Mouse (Mus musculus): ENCODE measurements around the gene Rmnd5b. TPM values are rescaled to one million over a fixed set of nuclear protein-coding genes. Genes with fewer than 3 reads are reported as not detected.
"Not testable (repeated sequence)": the region's sequence is repeated elsewhere in the genome, so short reads cannot be mapped to it uniquely, and the experiment has no call there.

The Rmnd5b gene
- total RNA-seq, 2 experiments from 2014 or later: 35.4 to 54.1 TPM

GRCm38 (mm10) chr11:51649889-51650199 is 14.1 kb upstream of the Rmnd5b start:
- no peak for DNase-seq

- DNase-seq: no peak
These were observed 13.6 kb upstream of the Rmnd5b start for GRCm38 (mm10) chr11:51649111-51649888.

- DNase-seq: peak in 1 of 2 experiments; percentile 35
These were observed 12.9 kb upstream of the Rmnd5b start for GRCm38 (mm10) chr11:51648566-51648965.

GRCm38 (mm10) chr11:51646751-51647667 is 11.3 kb upstream of the Rmnd5b start:
- peak; percentile 49 to 54 for DNase-seq

DNA sequence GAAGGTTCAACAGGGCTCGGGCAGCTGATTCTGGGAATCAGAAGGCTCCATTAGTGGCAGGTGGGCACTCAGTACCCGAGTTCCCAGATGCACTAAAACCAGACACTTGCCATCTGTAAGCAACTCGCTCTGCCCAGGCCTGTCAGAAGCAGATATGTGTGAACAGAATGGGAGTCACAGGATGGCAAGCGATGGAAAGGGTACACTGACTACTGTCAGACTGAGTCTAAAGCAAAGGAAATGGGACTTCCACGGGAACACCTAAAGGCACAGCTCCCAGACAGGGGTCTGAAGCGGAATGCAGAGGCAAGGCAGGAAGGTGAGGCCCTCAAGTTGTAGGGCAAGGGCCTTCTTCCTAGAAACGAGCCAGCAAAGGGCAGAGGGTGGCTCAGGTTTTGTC is 10.5 kb upstream of the Rmnd5b start:
- no peak for DNase-seq

- DNase-seq: no peak
These were observed 9.6 kb upstream of the Rmnd5b start for GRCm38 (mm10) chr11:51645293-51645692.

- no peak for DNase-seq
These were observed 8.5 kb upstream of the Rmnd5b start for GRCm38 (mm10) chr11:51644217-51644616.

DNA sequence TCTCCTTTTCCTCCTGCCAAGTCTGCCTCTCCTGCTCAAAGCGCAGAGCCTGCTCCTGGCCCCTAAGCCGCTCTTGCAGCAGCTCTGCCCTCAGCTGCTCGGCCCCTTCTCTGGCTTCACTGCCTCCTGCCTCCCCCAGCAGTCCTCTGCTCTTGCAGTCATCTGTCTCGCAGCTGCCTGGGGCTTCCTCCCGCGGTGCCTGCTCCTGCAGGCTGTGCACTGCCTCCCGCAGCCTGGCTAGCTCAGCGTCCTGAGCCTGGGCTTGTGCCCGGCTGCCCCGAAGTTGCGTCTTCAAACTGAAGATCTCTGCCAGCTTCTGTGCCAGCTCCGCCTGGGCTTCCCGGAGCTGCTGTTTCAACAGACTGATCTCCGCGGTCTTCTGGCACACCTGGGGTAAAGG is 8.1 kb upstream of the Rmnd5b start:
- peak in 1 of 2 experiments; percentile 46 for DNase-seq

DNA sequence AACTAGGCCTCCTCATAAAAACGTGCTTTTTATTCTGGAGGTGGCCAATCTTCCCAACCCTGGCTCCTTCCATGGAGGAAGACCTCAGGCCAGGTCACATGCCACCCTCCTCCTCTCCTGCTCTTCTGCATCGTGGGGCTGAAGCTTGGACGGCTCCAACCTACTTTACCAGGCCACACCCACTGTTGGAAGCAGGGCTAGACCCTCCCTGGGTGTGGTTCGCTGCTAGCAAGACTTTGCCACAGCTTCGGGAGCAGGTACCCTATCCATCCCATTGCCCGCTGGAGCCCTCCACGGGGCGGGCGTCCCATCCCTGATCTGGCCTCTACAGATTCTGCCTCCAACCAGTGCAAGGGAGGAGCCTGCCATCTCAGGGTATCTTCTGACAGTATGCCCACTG is 7.5 kb upstream of the Rmnd5b start:
- peak in 1 of 2 experiments; percentile 41 for DNase-seq

- no peak for DNase-seq
These were observed 5.1 kb upstream of the Rmnd5b start for GRCm38 (mm10) chr11:51640748-51641147.

- DNase-seq: no peak
These were observed 2.8 kb upstream of the Rmnd5b start for GRCm38 (mm10) chr11:51638497-51638896.

GRCm38 (mm10) chr11:51637971-51638414 is 2.3 kb upstream of the Rmnd5b start:
- DNase-seq: peak in 1 of 2 experiments; percentile 40

DNA sequence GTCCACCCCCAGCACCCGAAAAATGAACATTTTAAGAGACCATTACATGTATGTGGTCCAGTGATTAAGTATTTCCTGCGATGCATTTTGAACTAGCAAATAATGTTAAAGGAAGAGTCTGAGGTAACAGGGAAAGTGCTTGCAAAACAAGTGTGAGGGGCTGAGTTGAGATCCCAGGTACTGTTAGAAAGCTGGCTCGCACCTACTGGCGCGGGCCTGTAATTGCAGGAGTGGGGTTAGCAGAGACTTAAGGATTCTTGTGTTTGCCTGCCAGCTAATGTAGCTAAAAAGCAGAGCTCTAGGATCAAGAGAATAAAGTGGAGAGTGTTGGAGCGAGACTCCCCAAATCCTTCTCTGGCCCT is 608 bp upstream of the Rmnd5b start:
- DNase-seq: peak; percentile 56 to 73

GRCm38 (mm10) chr11:51635127-51635524 is 570 bp downstream of the Rmnd5b start:
- no peak for DNase-seq

GRCm38 (mm10) chr11:51633721-51634120 is 2.0 kb downstream of the Rmnd5b start:
- DNase-seq: no peak

DNA sequence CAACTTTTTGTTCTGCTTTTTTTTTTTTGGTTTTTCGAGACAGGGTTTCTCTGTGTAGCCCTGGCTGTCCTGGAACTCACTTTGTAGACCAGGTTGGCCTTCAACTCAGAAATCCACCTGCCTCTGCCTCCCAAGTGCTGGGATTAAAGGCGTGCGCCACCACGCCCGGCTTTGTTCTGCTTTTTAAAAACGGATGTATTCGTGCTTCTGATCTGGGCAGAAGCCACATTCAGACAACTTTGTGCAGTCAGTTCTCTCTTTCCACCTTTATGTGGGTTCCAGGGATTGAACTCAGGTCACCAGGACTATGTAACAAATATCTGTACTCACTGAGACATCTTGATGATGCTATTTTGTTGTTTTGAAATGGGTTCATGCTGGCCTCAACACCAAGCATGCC is 2.5 kb downstream of the Rmnd5b start:
- not testable (repeated sequence) for DNase-seq

- peak in 1 of 2 experiments; percentile 35 for DNase-seq
These were observed 3.5 kb downstream of the Rmnd5b start for GRCm38 (mm10) chr11:51632130-51632753.

DNA sequence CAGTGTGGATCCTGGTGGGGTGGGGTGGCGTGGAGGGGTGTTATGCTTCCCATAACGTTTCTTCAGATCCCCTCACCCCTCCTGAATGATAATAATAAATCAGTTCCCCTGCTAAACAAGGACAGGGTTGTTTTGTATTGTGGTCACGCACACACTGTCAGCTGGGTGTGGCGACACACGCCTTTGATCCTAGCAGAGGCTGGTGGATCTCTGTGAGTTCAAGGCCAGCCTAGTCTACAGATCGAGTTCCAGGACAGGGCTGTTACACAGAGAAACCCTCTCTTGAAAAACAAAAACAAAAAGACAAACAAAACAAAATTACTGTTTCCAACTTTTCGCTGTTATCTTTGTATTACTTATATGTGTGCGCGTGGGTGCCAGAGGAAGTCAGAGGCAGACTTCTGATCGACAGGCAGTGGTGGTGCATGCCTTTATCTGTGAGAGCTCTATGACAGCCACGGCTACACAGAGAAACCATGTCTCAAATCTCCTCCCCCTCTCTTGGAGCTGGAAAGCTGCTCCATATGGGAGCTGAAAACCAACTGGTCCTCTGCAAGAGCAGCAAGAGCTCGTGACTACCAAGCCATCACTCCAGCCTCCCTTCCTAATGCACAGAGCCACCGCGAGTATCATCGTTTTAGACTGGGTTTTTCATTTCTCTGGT is 5.9 kb downstream of the Rmnd5b start:
- no peak for DNase-seq

DNA sequence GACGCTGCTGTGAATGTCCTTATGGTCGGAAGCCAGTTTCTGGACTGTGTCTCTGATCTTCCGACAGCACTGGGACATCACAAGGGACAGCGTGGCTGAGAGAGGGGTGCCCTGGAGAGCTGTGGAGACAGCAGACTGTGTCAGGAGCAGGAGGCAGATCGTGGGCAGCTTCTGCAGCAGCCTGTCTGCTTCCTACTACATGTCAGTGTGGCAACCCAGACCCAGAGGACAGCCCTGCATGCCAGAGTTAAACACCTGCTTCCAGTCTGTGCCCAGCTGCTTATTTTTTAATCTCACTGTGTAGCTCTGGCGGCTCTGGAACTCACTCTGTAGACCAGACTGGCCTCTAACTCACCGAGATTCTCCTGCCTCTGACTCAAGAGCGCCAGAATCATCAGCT is 7.8 kb downstream of the Rmnd5b start:
- DNase-seq: no peak

- no peak for DNase-seq
These were observed 8.3 kb downstream of the Rmnd5b start for GRCm38 (mm10) chr11:51627425-51627824.

DNA sequence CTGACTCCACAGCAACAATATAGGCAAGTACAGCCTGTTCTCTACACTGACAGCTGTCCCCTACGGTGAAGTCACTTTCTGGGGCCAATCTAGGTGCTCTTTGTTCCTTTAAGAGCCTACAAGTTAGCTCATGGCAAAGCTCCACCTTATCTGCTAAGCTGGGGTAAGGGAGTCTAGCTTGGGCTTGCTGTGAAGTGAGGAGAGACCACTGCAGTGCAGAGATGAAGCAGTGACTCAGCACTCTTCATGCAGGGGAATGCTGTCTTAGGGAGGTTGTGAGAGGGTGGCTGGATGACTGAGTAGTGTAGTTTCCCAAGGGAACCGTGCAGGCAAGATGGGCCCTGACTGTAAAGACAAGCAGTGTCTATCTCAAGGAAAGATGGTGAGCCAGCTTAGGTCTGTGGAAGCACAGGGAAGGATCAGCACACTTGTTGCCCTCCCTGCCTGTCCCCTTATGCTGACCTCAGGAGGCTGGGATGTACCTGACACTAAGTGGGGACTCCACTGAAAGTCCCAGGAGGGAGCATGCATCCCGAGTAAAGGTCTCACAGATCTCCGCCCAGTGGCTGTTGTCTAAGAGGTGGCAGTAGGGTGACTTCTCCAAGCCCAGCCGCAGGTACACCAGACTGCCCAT is 10.4 kb downstream of the Rmnd5b start:
- DNase-seq: no peak
